Mouse (Mus musculus) adrenal gland, postnatal 10 days (tissue): ENCODE measurements around the gene Mrpl49. TPM values are rescaled to one million over a fixed set of nuclear protein-coding genes. Genes with fewer than 3 reads are reported as not detected.

Experiments
- DNase-seq: peaks from one replicate; pipeline ENCODE4 v3.0.0; 2021; ENCODE audit warnings: mixed read lengths
- long read RNA-seq, 2 experiments: library from polyadenylated mRNA; stranded (forward); transcript quantifications; one replicate each; pipeline ENCODE4 v2.0.0; 2021
- total RNA-seq, 2 experiments: library from RNA; stranded (reverse); gene quantifications; 2 replicates each; pipeline ENCODE4 v1.2.3; 2021

Mrpl49 gene
- 10 to 100 TPM; 58.2 to 59.4 TPM for total RNA-seq
- long read RNA-seq, experiment 1, transcript Mrpl49-201 (4 exons, 1,764 nt) = major isoform, 68 of 78 reads
- long read RNA-seq, experiment 1, partial matches to known transcripts = 2 of 78 reads
- long read RNA-seq, experiment 1, other reads (novel, unspliced or antisense) = 8 of 78 reads
- long read RNA-seq, experiment 2, transcript Mrpl49-201 (4 exons, 1,764 nt) = major isoform, 57 of 61 reads
- long read RNA-seq, experiment 2, partial matches to known transcripts = 0 of 61 reads
- long read RNA-seq, experiment 2, other reads (novel, unspliced or antisense) = 4 of 61 reads

DNA sequence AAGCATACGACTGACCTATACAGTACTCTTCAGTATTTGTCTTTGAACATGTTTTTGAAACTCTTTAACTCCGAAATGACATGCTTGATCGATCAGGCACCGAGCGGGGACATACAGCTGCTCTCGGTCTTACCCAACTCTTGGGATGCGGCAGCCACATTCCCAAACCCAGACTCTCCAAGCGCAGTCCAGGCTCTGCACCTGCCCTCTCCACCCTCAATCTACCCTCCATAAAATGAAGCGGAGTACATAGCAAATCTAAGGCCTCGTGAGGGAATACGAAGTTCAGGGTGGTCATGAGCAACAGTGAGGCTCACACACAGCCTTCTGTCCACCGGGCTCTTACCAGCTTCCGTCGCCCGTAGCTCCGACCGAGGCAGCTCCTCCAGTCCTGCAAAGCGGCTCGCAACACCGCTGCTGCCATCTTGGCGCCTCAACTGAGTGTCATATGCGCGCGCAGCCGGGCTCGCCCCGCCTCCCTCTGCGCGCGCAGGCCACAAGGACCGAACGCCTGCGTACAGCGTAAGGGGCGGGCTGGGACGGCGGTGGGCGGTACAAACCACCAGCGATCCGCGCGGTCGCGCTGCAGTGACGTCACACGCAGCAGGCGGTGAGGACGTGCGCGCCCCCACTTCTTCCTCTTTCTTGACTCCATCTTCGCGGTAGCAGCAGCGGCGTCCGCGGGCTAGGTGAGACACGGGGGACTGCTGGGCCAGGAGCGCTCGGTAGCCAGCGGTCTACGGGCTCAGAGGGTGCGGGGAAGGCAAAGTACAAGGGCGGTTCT is at the start of gene Mrpl49, which contains the start of gene Fau:
Gene Mrpl49, minus strand, starts transcription at position 473 of the 784 bp plus-strand sequence.
Gene Fau, plus strand, starts transcription at position 532 of the 784 bp plus-strand sequence.
- DNase-seq = peak; percentile 99

DNA sequence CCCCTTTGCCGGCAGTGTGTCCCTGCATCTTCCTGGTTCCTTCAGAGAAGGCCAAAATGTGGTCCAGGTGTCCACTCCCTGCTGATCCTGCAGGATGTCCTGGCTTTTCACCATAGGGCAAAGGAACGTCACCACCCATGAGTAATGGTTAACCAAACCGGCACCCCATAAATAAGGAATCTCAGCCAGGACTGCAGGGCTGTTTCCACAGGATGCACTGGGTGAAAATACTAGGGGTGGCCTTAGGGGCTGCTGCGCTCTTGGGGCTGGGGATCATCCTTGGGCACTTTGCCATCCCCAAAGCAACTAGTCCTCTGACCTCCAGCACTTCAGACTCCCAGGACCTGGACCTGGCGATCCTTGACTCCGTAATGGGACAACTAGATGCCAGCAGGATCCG is 48.0 kb upstream of the Mrpl49 start, which contains the start of gene Naaladl1:
Gene Naaladl1, plus strand, starts transcription at position 197 of the 400 bp plus-strand sequence.
- no peak for DNase-seq

DNA sequence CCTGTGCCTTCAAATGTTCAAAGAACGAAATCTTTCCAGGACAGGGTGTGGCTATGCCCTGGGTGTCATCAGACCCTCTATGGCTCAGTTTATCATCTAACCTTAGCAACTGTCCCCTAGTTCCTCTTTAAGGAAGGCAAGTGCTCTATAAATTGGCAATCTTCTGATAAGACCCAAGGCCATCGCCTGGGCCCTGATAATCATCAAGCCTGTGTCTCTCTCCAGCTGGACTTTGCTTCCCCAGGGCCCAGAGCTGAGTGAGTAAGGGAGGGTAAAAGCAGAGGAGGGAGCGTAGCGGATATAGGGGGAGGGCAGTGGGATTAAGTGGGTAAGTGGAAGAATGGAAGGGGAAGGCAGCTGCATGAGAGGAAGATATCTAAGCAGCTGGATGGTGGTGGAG is 46.9 kb upstream of the Mrpl49 start:
- no peak for DNase-seq

DNA sequence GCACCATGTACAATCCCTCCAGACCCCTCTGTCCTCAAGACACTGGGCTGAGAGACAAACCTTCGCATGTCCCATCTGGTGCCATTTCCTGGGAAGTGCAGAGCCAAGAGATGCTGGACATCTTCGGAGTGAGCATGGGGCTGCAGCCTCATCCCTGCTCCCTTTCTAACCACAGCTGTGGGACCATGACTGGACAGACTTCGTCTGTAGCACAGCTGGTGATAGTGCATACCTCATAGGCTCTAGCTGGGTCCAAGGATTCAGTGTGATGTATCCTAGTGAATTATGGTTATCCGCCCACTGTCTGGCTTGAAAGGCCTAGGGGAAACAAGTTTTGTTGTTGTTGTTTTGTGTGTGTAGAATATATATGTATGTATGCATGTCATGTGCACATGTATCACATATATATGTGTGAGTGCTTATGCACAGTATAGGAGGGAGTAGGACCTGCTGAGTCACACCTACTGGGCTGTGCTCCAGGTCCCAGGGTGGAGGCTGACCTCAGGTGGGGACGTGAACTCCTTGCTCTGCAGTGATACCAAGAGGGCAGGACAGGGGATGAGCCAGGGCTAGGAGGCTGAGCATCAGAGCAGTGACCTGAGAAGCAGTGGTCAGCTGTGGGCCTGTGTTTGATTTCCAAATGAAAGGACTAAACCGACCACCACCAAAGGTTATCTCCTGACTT is 44.7 kb upstream of the Mrpl49 start:
- no peak for DNase-seq

DNA sequence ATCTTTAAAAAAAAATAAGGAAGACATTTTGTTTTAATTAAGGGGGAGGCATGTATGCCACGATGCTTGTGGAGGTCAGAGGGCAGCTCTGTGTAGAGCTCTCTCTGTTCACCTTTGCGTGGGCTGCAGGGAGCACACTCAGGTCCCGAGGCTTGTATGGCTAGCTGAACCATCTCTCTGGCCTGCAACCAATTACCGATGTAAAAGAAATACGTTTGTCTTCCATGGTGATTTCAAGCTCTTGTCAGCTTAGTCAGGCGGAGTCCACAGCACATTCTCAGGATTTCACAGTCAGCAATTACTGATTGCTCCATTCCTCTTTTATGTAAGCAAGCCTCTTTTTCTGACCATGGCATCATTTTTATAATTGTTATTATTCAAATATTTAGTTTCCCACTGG is 43.6 kb upstream of the Mrpl49 start:
- no peak for DNase-seq

DNA sequence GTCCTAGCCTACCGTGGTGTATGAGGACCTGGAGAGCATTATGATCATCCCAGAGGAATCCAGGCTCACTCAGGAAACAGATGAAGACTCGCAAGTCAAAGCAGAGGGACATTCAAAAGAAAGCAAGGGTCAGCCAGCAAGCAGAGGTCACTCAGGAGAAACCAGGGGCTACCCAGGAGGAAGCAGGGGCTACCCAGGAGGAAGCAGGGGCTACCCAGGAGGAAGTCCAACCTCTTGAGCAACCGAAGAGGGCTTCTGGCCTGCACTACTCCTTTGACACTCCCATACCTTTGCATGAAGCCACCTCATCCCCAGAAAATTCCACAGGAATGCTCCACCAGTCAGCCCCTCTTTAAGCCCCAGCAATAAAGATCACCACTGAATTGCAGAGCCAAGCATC is 40.3 kb upstream of the Mrpl49 start:
- DNase-seq = no peak

DNA sequence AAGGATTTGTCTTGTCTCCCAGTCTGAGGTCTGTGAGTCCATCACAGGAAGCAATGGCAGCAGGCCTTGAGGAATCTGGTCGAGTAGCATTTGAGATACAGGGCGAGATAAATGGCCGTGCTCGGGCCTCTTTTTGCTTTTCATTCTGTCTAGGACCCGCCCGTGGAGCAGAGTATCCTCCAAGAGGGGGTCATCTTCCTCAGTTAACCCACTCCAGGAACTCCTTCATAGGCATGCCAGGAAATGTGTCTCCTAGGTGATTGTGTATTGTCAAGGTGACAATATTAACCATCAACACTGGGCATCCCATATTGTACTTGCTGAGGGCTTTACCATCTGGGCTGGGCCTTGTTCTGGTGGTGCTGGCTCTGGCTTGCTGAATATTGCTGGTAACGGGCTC is 36.5 kb upstream of the Mrpl49 start, which contains the start of gene AC131692.1:
Gene AC131692.1, plus strand, starts transcription at position 301 of the 400 bp plus-strand sequence.
- DNase-seq = no peak

DNA sequence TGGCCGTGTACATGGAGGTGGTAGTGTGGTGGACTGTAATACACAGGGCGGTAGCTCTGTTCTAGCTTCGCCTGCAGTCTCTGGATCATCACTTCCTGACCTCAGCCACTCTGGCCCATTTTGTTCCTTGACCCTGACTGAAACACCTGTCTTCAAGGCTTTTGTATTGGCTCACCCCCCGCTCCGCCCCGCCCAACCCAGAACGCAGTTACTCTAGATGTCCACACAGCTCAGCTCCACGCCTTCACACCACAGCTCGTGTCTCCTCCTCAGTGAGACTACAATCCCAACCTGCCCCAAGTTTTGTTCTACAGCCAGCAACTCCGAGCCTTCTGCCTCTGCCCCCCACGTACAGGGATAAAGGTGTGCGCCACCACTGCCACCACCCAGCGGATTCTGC is 31.3 kb upstream of the Mrpl49 start:
- DNase-seq = no peak

DNA sequence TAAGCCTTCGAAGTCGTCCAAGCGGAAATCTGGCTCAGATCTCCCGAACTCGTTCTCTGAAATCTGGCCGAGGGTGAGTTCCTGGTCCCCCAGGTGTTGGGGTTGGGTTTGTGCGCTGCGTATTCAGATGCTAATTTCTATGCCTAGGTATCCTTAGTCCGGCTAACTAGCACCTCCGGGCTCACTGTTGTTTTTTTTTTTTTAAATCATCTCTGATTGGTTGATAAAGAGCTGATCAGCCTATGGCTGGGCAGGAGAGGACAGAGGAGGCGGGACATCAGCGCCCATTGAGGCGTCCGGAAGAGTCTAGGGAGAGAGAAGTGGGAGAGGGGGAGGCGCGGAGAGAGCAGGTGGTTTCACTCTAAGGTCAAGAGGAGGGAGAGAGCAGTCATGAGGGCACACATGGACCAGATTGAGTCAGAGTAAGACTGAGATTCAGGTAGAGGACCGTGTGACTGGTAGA is 27.9 kb upstream of the Mrpl49 start:
- DNase-seq = peak; percentile 77

DNA sequence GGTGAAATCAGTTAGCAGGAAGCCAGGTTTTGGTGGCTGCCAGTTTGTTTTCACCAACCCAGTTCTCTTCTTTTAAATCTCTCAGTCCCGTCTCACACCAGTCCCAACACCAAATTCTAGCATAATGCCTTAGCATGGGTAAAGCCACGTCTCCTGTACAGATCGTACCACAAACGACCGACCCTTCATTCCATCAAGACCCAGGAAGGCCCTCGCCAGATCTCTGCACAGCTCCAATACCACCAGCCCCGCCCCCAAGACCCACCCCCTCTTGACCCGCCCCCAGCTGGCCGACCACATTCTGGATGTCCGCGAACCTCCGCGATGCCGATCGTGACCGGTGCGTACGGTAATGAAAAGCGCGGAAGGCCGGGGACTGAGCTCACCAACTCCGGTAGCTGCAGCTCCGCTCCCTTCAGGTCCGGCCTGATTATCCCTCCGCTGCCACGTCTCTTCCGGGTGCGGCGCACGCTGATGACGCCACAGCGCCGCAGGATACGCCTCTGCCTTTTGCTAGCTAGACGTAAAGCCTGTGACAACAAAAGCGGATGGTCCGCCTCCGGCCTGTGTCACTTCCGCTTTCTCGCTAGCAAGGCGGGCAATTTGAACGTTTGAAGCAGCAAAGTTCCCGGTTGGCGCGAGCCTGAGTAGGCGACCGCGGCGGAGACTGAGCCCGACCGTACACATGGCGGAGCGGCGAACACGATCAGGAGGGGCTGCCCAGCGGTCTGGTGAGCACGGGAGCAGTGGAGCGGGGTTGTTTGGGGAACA is 27.1 kb upstream of the Mrpl49 start, which contains the start of the genes Zfpl1 and Cdca5:
Gene Zfpl1, minus strand, starts transcription at position 479 of the 771 bp plus-strand sequence.
Gene Cdca5, plus strand, starts transcription at position 506 of the 771 bp plus-strand sequence.
- peak; percentile 97 for DNase-seq

DNA sequence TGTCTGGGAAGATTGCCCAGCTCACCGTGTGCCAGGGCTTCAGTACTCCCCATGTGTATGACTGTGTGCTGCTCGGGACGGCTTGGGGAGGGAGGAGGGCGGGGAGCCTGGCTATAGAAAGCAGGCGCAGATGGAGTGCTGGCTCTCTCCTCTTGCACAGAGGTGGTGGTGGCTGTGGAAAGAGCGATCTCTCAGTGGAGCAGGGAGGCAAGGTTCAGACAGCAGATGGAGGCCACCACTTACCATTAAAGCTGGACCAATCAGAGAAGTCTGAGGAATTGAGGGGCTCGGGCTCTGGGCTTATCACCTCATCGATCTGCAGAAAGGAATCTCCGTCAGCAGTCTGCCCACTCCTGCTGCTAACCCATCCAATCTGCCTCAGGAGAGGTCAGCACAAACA is 24.6 kb upstream of the Mrpl49 start, which contains the start of gene Gm28374:
Gene Gm28374, minus strand, starts transcription at position 101 of the 400 bp plus-strand sequence.
- DNase-seq = no peak

DNA sequence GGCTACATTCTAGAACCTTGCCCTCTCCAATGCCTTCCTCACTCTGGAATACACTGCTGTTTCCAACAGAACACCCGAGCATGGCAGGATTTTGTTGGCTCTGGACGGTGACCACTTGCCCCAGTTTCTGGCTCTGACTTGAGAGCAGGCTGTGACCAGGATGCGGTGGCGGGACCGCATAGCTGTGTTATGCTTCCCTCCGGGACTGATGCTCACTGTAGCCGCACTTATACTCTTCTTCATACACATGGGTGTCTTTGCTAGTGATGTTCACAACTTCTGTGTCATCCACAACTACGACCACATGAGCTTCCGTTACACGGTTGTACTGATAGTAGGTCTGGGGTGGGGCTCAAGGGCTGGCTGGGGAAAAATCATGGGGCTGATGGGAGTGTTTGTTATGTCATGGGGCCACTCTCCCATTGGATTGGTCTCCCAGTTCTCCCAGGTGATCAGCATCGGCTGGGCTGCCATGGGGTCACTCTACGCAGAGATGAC is 22.4 kb upstream of the Mrpl49 start, which contains the start of gene Tmem262:
Gene Tmem262, plus strand, starts transcription at position 51 of the 498 bp plus-strand sequence.
- DNase-seq = no peak

DNA sequence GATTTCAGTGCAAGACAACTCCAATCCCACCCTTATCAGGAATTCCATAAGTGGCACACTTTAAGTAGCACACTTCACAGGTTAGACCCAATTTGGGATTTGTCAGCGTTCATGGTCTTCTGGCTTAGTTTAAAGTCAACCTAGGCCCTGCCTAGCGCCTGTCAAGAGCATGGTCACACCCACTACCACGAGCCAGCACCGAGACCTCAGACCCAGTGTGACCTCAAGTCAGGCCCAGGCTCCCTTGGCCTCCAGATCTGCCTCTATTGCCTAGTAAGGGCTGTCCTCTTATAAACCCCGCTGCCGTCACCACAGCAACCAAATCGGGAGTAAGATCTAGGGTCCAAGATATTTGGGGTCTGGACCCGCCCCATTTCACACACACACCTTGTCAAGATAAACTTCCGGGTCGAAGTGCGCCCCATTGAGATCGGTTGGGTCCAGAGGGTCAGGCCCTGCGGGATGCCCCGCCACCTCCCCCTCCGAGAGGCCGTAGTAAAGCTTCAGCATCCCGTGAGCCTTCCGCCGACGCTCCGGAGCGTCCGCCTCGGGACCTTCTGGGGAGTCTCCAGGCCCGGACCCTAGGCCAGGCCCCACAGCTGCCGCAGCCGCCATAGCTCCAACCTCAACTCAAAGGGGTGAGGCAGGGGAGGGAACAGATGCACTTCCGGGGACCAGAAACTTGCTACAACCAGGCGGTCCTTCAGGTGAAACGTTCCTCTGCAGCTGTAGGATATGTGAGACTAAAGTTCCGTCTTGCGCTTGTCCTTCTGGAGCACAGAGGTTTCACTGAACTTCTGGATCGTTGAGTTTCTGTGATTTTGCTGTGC is 19.2 kb upstream of the Mrpl49 start, which contains the start of gene Vps51:
Gene Vps51, minus strand, starts transcription at position 668 of the 830 bp plus-strand sequence.
- peak; percentile 90 for DNase-seq

DNA sequence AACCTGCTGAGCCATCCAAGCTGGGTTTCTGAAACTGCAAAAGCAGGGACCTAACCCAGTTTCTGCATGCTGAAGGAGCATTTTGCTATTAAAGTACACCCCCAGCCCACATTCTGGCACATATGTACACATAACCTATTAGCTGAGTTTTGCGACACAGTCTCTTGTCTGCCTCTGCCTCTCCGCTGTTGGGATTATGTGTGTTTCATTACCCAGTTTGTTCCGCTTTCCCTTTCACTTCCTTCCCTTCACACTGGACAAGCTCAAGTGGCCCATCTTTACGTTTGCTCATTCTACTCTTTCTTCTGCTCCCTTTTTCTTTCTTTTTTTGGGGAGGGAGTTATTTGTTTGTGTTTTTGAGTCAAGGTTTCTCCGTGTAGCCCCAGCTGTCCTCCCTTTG is 16.3 kb upstream of the Mrpl49 start:
- DNase-seq = no peak

DNA sequence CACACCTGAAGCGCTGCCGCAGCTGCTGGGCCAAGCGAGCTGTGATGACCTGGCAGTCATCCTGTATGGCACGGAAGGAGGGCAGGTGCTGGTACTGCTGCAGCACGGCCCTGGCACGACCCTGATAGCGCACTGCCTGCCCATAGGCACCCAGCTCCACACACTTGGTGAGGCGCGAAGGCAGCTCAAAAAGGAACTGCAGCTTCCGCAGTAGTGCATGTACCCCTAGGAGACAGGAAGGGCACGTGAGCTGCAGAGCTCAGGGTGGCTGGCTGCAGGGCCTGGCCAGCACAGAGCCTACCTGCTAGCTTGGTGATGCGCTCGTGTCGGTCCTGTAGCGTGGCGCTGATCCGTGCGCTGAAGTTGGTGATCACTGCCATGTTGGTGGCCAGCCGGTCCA is 13.7 kb upstream of the Mrpl49 start:
- DNase-seq = no peak

DNA sequence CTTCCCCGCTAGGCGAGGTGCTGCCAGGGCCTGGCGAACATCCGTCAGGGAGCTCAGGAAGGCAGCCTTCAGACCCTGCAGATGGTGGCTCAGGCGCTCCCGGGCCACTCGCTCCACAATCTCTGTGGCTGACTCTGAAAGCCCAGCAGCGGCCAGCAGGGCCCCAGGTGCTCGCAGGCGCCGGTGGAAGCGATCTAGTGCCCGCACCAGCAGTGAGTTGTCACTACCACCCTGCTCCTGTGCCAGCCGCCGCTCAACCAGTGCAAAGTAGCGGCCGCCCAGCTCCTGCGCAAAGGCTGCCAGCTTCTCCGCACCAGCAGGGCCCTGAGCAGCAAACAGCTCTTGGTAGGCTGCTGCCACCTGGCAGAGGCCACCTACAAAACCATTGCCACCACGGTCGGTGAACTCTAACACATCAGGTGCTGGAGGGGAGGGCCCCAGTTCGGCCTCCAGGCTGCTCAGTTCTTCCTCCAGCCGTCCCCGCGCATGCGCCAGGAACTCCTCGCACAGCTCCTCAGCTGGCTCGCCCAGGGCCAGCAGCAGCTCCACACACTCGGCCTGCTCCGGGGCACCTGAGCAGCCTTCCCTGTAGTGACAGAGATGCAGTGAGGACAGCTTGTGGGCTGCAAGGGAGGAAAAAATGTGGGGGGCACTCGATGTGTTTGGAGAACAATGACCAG is 13.1 kb upstream of the Mrpl49 start:
- DNase-seq = no peak

DNA sequence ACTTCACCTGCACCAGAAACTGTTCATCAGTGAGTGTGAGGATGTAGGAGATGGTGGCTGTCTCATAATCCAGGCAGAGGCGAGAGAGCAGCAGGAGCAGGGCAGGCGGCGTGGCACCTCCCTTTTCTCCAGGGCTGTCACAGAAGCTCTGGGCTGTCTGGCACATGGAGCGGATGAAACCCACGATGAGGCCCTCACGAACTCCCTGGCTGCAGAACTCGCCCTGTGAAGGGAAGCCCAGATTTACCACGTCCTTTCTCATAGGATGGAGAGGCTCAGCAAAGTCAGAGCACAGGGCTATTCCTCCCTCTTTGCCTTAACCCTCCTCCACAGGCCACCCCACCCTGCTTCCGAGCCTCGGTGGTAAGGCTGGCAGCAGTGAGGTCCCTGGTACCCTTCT is 12.3 kb upstream of the Mrpl49 start:
- no peak for DNase-seq

DNA sequence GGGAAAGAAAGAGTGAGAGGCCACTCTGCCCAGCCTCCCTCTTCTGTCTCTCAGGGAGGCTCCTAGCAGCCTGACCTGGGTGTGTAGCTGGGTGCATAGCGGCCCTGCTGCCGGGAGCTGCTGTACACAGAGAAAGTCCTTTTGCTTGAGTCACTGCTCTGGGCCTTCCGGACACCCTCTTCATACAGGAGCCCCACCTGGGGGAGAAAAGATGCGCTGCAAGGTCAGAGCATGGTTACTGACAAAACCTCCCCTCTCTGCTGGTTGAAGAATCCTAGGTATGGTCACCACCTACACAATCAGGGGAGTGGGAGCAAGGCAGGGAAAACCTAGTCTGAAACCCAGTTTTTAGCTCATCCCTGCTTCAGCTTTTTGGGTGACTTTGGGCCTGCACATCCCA is 11.4 kb upstream of the Mrpl49 start:
- no peak for DNase-seq

DNA sequence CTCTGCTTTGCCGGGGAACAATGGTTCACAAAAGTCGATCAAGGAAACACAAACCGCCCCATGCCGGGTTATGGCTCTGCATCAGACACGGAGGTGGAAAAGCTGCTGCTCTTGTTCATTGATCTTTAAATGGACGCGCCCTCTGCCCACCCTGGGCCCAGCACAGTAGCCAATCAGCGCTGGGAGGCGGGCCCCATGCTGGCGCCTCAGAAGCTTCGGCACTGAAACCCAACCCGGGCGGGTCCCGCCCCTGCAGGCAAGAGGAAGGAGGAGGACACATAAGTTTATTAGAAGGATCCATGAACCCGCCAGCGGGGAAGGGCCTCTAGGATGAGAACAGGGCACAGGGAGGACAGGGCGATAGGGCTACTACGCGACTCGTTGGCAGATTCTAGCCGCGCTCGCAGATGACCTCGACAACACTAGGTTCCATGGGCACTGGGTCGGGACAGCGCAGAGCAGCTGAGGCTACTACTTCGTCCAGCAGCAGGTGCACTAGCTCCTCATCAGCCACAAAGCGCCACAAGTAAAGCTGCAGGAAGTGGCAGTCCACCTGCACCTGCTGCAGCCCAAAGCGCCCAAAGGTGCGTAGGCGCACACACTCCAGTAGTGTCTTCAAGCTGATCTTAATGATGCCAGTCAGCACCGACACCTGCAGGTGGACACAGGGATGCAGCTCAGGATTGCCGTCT is 10.3 kb upstream of the Mrpl49 start, which contains the start of gene Tm7sf2:
Gene Tm7sf2, minus strand, starts transcription at position 650 of the 692 bp plus-strand sequence.
- DNase-seq = peak; percentile 96
